ENCODE assay signal across 17 mouse cellular contexts in genomic region chr8:60658114-60658500, GRCm38 (mm10). TPM values are rescaled to one million over a fixed set of nuclear protein-coding genes. Genes with fewer than 3 reads are reported as not detected.
DNase-seq lines count a peak whose midpoint lies in the region; ATAC-seq and TF ChIP-seq lines count a peak whose summit lies in the region.
"Had no signal": no experiment of that assay in that cellular context is flagged by ENCODE, and none has a peak within 500 bp of the region (broad histone marks: within the 10 kb centered on the region; RNA-seq: fewer than 3 reads in every experiment).

No protein-coding gene starts in this region.

- no peak for DNase-seq in neural tube, embryonic 10.5 days (ENCODE audit: extremely low spot score, low spot score)
- DNase-seq in forebrain, embryonic 11.5 days (ENCODE audit: low spot score), result no peak
- no peak for DNase-seq in cerebellum, adult 2 months
- no peak for DNase-seq in layer of hippocampus, adult 9-10 months (ENCODE audit: low spot score)
- DNase-seq: adrenal gland, adult 2 months; cerebellum, adult 9-11 months; heart, adult 11 months; heart, postnatal 10 days; liver, embryonic 13.5 days; lung, postnatal 10 days; right cerebral cortex, postnatal 25 days; thymus, adult 2 months had no signal

- H3K9ac ChIP-seq in neural tube, embryonic 13.5 days, result no peak overlapping the region
- no peak overlapping the region for H3K9ac ChIP-seq in forebrain, embryonic 11.5 days (ENCODE audit: low read length)
- H3K9ac ChIP-seq in hindbrain, embryonic 13.5 days, result no peak overlapping the region
- H3K9ac ChIP-seq: liver, embryonic 13.5 days had no signal

- no peak for TF ChIP-seq CTCF in cerebellum, adult 2 months (IDR thresholded peaks at IDR 0.05; ENCODE audit: borderline replicate concordance, insufficient read depth, low read depth, low read length)

- ATAC-seq in neural tube, embryonic 13.5 days (ENCODE audit: low read depth), result peak; percentile 33; the same call in 1 of the 2 replicates
- ATAC-seq in forebrain, embryonic 11.5 days (replicated peaks; ENCODE audit: low FRiP score), result peak; percentile 68
- ATAC-seq in hindbrain, embryonic 13.5 days (ENCODE audit: low FRiP score), result peak; percentile 54
- ATAC-seq in monocyte, adult 5-6 weeks (replicated peaks; ENCODE audit: insufficient number of reproducible peaks, low FRiP score, low TSS enrichment, poor library complexity, severe bottlenecking), result no peak
- ATAC-seq: intestine, embryonic 16.5 days had no signal

- 76% methylated on average over 6 of the region's 6 CpGs for WGBS in neural tube, embryonic 13.5 days
- WGBS in forebrain, embryonic 11.5 days, result 58% methylated on average over 6 of the region's 6 CpGs
- WGBS in hindbrain, embryonic 13.5 days, result 61% methylated on average over 6 of the region's 6 CpGs
- WGBS in cerebellum, adult 2 months, result 64% methylated on average over 6 of the region's 6 CpGs

- H3K27ac ChIP-seq in neural tube, embryonic 13.5 days (replicated peaks), result no peak overlapping the region
- H3K27ac ChIP-seq in forebrain, embryonic 11.5 days (ENCODE audit: low read depth, low read length), result peak overlapping the region; percentile 9; the same call in 1 of the 2 replicates
- H3K27ac ChIP-seq in hindbrain, embryonic 13.5 days, result 0 out of 2 replicates have a peak overlapping the region, but pooled peaks have one; percentile 12
- H3K27ac ChIP-seq in cerebellum, adult 2 months (ENCODE audit: insufficient read depth, low read length), result no peak overlapping the region
- H3K27ac ChIP-seq: liver, embryonic 13.5 days had no signal

- no peak overlapping the region for H3K4me2 ChIP-seq in neural tube, embryonic 13.5 days
- H3K4me2 ChIP-seq in forebrain, embryonic 11.5 days (ENCODE audit: low read depth, low read length, severe bottlenecking), result no peak overlapping the region; the same call in 1 of the 2 replicates
- H3K4me2 ChIP-seq in hindbrain, embryonic 13.5 days, result no peak overlapping the region
- H3K4me2 ChIP-seq: liver, embryonic 13.5 days had no signal

- H3K4me3 ChIP-seq in neural tube, embryonic 13.5 days, result no peak overlapping the region
- no peak overlapping the region for H3K4me3 ChIP-seq in forebrain, embryonic 11.5 days (ENCODE audit: low read depth, low read length)
- no peak overlapping the region for H3K4me3 ChIP-seq in hindbrain, embryonic 13.5 days
- H3K4me3 ChIP-seq in cerebellum, adult 2 months (replicated peaks; ENCODE audit: insufficient read depth, low read depth, low read length), result no peak overlapping the region
- H3K4me3 ChIP-seq: liver, embryonic 13.5 days had no signal

- H3K9me3 ChIP-seq in neural tube, embryonic 13.5 days, result no peaks in the 10 kb centered on the region
- no peaks in the 10 kb centered on the region for H3K9me3 ChIP-seq in forebrain, embryonic 11.5 days (ENCODE audit: control insufficient read depth, low read length)
- H3K9me3 ChIP-seq in hindbrain, embryonic 13.5 days, result no peaks in the 10 kb centered on the region
- H3K9me3 ChIP-seq: liver, embryonic 13.5 days had no signal

- 0 out of 2 replicates have a peak, but pooled peaks cover 4% of the 10 kb centered on the region for H3K36me3 ChIP-seq in neural tube, embryonic 13.5 days
- H3K36me3 ChIP-seq in forebrain, embryonic 11.5 days (ENCODE audit: control insufficient read depth, insufficient read depth, low read length), result no peaks in the 10 kb centered on the region
- H3K36me3 ChIP-seq in hindbrain, embryonic 13.5 days, result no peaks in the 10 kb centered on the region
- H3K36me3 ChIP-seq: liver, embryonic 13.5 days had no signal

- no peak for TF ChIP-seq POLR2A in cerebellum, adult 2 months (IDR thresholded peaks at IDR 0.05; ENCODE audit: borderline replicate concordance, insufficient read depth, low read length)

- no peaks in the 10 kb centered on the region for H3K27me3 ChIP-seq in neural tube, embryonic 13.5 days
- no peaks in the 10 kb centered on the region for H3K27me3 ChIP-seq in forebrain, embryonic 11.5 days (ENCODE audit: control insufficient read depth, insufficient read depth, low read length)
- H3K27me3 ChIP-seq in hindbrain, embryonic 13.5 days, result no peaks in the 10 kb centered on the region
- H3K27me3 ChIP-seq in cerebellum, adult 2 months (ENCODE audit: control insufficient read depth, insufficient read depth, low read length), result no peaks in the 10 kb centered on the region
- H3K27me3 ChIP-seq: CH12.LX; liver, embryonic 13.5 days had no signal

- peaks cover 29% of the 10 kb centered on the region for H3K4me1 ChIP-seq in neural tube, embryonic 13.5 days (replicated peaks)
- peaks cover 3% of the 10 kb centered on the region; the same call in 1 of the 2 replicates for H3K4me1 ChIP-seq in forebrain, embryonic 11.5 days (replicated peaks; ENCODE audit: control insufficient read depth, insufficient read depth, low read length)
- H3K4me1 ChIP-seq in hindbrain, embryonic 13.5 days (replicated peaks), result peaks cover 36% of the 10 kb centered on the region
- H3K4me1 ChIP-seq in cerebellum, adult 2 months (ENCODE audit: control insufficient read depth, insufficient read depth, low read length), result no peaks in the 10 kb centered on the region
- H3K4me1 ChIP-seq: liver, embryonic 13.5 days had no signal

RNA-seq across cellular contexts. Expression of gene Mfap3l, which starts 25.5 kb away (rescaled TPM):
- 3.3 and 3.8 TPM in 2 replicates for polyA plus RNA-seq in neural tube, embryonic 13.5 days (2015; fragmentation: Nextera tagmentation; extraction: Ambion mirVana)
- polyA plus RNA-seq in forebrain, embryonic 11.5 days (2014; fragmentation: Nextera tagmentation; extraction: Ambion mirVana), result 1.7 and 1.8 TPM in 2 replicates
- 1.7 and 2.4 TPM in 2 replicates for polyA plus RNA-seq in hindbrain, embryonic 13.5 days (2015; fragmentation: Nextera tagmentation; extraction: Ambion mirVana)
- total RNA-seq in monocyte, adult 5-6 weeks (2017), result 1.9 to 6.8 TPM (median 2.4 TPM) in 3 replicates
- 24.6 and 25.3 TPM in 2 replicates for polyA plus RNA-seq in cerebellum, adult 2 months (2012; rRNA removed)

Comparison
In these comparisons a context has a peak if more than half of its experiments do, and no peak if none do; other contexts are left out.
1. H3K27ac ChIP-seq: peak in forebrain, embryonic 11.5 days (single experiment) and hindbrain, embryonic 13.5 days (single experiment); none in neural tube, embryonic 13.5 days (single experiment) and cerebellum, adult 2 months (single experiment).